Mouse (Mus musculus) heart, postnatal 25 days (tissue): Measurements from ENCODE around the gene Trmt112. TPM values are rescaled to one million over a fixed set of nuclear protein-coding genes. Genes with fewer than 3 reads are reported as not detected.

Source experiments
- DNase-seq: peaks from one replicate; pipeline ENCODE4 v3.0.0; 2022; ENCODE audit warnings: low spot score
- intact Hi-C: fragments of 180-260 bp; cut with DNase I; formaldehyde crosslinking; loops from one replicate; pipeline ENCODE4 v1.15.1; 2025
- microRNA-seq: library from miRNA; unstranded; fragments of <30 nt; microRNA quantifications from one replicate; pipeline ENCODE4 v1.2.0, GENCODE M21; 2022
- total RNA-seq, 2 experiments: library from RNA; stranded (reverse); gene quantifications; 2 replicates each; pipeline ENCODE4 v1.2.3; 2021

The Trmt112 gene
- total RNA-seq, 2 experiments from 2014 or later: 29.2 to 32.6 TPM

GRCm38 (mm10) chr19:6941372-6942248 is 32.1 kb downstream of the Trmt112 start, which contains the start of gene Bad:
Gene Bad, plus strand, starts transcription at chr19:6941861.
- peak; percentile 85 for DNase-seq
- intact Hi-C loops: loop anchor here (1.0 kb wide), 1 partner anchor 10 kb away; no protein-coding TSS in a partner anchor

- intact Hi-C loops: no loop called here
- DNase-seq: peak; percentile 96
These were observed 32.8 kb downstream of the Trmt112 start, which contains the start of gene Gpr137 for GRCm38 (mm10) chr19:6942249-6942691. Gene Gpr137, minus strand, starts transcription at chr19:6942480.

- intact Hi-C loops: no loop called here
- no peak for DNase-seq
These were observed 33.3 kb downstream of the Trmt112 start for GRCm38 (mm10) chr19:6942764-6943163.

GRCm38 (mm10) chr19:6943709-6944108 is 34.2 kb downstream of the Trmt112 start:
- no peak for DNase-seq
- intact Hi-C loops: no loop called here

GRCm38 (mm10) chr19:6947742-6948141 is 38.2 kb downstream of the Trmt112 start:
- DNase-seq: no peak
- intact Hi-C loops: loop anchor here (5.0 kb wide), 1 partner anchor 700 kb away; no protein-coding TSS in a partner anchor

- no peak for DNase-seq
- intact Hi-C loops: loop anchor here (5.0 kb wide), 1 partner anchor 701 kb away; no protein-coding TSS in a partner anchor
These were observed 38.7 kb downstream of the Trmt112 start for GRCm38 (mm10) chr19:6948186-6948585.

- DNase-seq: no peak
- intact Hi-C loops: loop anchor here (5.0 kb wide), 1 partner anchor 702 kb away; no protein-coding TSS in a partner anchor
These were observed 40.0 kb downstream of the Trmt112 start for GRCm38 (mm10) chr19:6949532-6949931.

GRCm38 (mm10) chr19:6949951-6950350 is 40.5 kb downstream of the Trmt112 start:
- no peak for DNase-seq
- intact Hi-C loops: loop anchor here (5.0 kb wide), 1 partner anchor 703 kb away; no protein-coding TSS in a partner anchor

GRCm38 (mm10) chr19:6950613-6951153 is 41.2 kb downstream of the Trmt112 start:
- no peak for DNase-seq
- intact Hi-C loops: loop anchor here (1.0 kb wide), 1 partner anchor 9 kb away; the partner anchor contains the start of gene Bad

- peak; percentile 96 for DNase-seq
- intact Hi-C loops: loop anchor here (1.0 kb wide), 1 partner anchor 10 kb away; the partner anchor contains the start of gene Bad
These were observed 42.0 kb downstream of the Trmt112 start for GRCm38 (mm10) chr19:6951381-6951968.

GRCm38 (mm10) chr19:6951994-6952711 is 42.7 kb downstream of the Trmt112 start:
- DNase-seq: peak; percentile 82
- intact Hi-C loops: loop anchor here (1.0 kb wide), 1 partner anchor 11 kb away; the partner anchor contains the start of gene Bad

- peak; percentile 48 for DNase-seq
- intact Hi-C loops: no loop called here
These were observed 43.2 kb downstream of the Trmt112 start for GRCm38 (mm10) chr19:6952712-6953037.

GRCm38 (mm10) chr19:6954046-6954445 is 44.5 kb downstream of the Trmt112 start:
- intact Hi-C loops: loop anchor here (2.0 kb wide), 1 partner anchor 15 kb away; no protein-coding TSS in a partner anchor
- DNase-seq: no peak

GRCm38 (mm10) chr19:6955424-6955823 is 45.9 kb downstream of the Trmt112 start:
- intact Hi-C loops: loop anchor here (2.0 kb wide), 1 partner anchor 13 kb away; no protein-coding TSS in a partner anchor
- no peak for DNase-seq

GRCm38 (mm10) chr19:6956461-6956860 is 47.0 kb downstream of the Trmt112 start:
- no peak for DNase-seq
- intact Hi-C loops: no loop called here

Small RNA genes within 50 kb of the gene (microRNA-seq; reads per million reads assigned to microRNA genes)
- gene Mir6990: 12.8 reads per million, percentile 28 among the genes with 10 or more reads in this experiment

Other genes with a start within 250 kb of the Trmt112 start
- 10 to 100 TPM; 17.2 to 19.0 TPM for gene Rps6ka4, start 69.1 kb upstream of the Trmt112 start, total RNA-seq
- under 1 TPM; 0.55 to 0.73 TPM for gene Ccdc88b, start 51.5 kb upstream of the Trmt112 start, total RNA-seq
- 100 to 1,000 TPM; 722 to 748 TPM for gene Prdx5, start 408 bp downstream of the Trmt112 start, total RNA-seq
- gene Esrra, start 12.1 kb downstream of the Trmt112 start, total RNA-seq: 100 to 1,000 TPM; 146 to 156 TPM
- not detected for gene Catsperz, start 15.7 kb downstream of the Trmt112 start, total RNA-seq
- under 1 TPM; 0.20 to 0.36 TPM for gene Kcnk4, start 24.8 kb downstream of the Trmt112 start, total RNA-seq
- 10 to 100 TPM; 24.4 to 27.3 TPM for gene Bad, start 32.2 kb downstream of the Trmt112 start, total RNA-seq
- gene Gpr137, start 32.8 kb downstream of the Trmt112 start, total RNA-seq: 10 to 100 TPM; 35.0 to 38.8 TPM
- gene Ppp1r14b, start 65.3 kb downstream of the Trmt112 start, total RNA-seq: 100 to 1,000 TPM in 1 of 2 experiments, 10 to 100 TPM in 1; 83.5 to 112 TPM
- gene Plcb3, start 66.8 kb downstream of the Trmt112 start, total RNA-seq: 10 to 100 TPM; 15.6 to 17.7 TPM
- gene Fkbp2, start 70.8 kb downstream of the Trmt112 start, total RNA-seq: 10 to 100 TPM; 16.5 to 22.2 TPM
- gene Vegfb, start 78.0 kb downstream of the Trmt112 start, total RNA-seq: 100 to 1,000 TPM; 410 to 431 TPM
- gene Dnajc4, start 82.9 kb downstream of the Trmt112 start, total RNA-seq: 10 to 100 TPM; 48.2 to 56.1 TPM
- 10 to 100 TPM; 26.9 to 27.9 TPM for gene Nudt22, start 86.4 kb downstream of the Trmt112 start, total RNA-seq
- gene Trpt1, start 86.4 kb downstream of the Trmt112 start, total RNA-seq: 10 to 100 TPM; 23.1 to 24.0 TPM
- gene Fermt3, start 109.8 kb downstream of the Trmt112 start, total RNA-seq: 1 to 10 TPM; 4.4 to 4.7 TPM
- 100 to 1,000 TPM; 110 to 129 TPM for gene Stip1, start 130.3 kb downstream of the Trmt112 start, total RNA-seq
- gene Macrod1, start 147.1 kb downstream of the Trmt112 start, total RNA-seq: 100 to 1,000 TPM; 240 to 243 TPM
- gene Flrt1, start 196.0 kb downstream of the Trmt112 start, total RNA-seq: 1 to 10 TPM; 1.1 to 1.4 TPM